Mouse (Mus musculus) large intestine, adult 2 months (tissue): ENCODE data around the gene Adgrl4. TPM values are rescaled to one million over a fixed set of nuclear protein-coding genes. Genes with fewer than 3 reads are reported as not detected.

ENCODE experiments used
- DNase-seq: peaks from one replicate; pipeline ENCODE4 v3.0.0-alpha.2; 2012; ENCODE audit warnings: low read depth, low spot score
- WGBS: fragments of 180-500 bp; shearing (Covaris S2); methylation state at CpG from one replicate; pipeline ENCODE4 v1.1.7; 2018; 5-methylcytosine and 5-hydroxymethylcytosine counted together
- polyA plus RNA-seq: library from polyadenylated mRNA; depleted of rRNA; stranded (reverse); fragments of >200 nt; gene quantifications from 2 replicates; pipeline ENCODE4 v1.2.3, GENCODE M21; 2012

Adgrl4 gene
- polyA plus RNA-seq, 1 experiment, result 1.7 TPM

DNA sequence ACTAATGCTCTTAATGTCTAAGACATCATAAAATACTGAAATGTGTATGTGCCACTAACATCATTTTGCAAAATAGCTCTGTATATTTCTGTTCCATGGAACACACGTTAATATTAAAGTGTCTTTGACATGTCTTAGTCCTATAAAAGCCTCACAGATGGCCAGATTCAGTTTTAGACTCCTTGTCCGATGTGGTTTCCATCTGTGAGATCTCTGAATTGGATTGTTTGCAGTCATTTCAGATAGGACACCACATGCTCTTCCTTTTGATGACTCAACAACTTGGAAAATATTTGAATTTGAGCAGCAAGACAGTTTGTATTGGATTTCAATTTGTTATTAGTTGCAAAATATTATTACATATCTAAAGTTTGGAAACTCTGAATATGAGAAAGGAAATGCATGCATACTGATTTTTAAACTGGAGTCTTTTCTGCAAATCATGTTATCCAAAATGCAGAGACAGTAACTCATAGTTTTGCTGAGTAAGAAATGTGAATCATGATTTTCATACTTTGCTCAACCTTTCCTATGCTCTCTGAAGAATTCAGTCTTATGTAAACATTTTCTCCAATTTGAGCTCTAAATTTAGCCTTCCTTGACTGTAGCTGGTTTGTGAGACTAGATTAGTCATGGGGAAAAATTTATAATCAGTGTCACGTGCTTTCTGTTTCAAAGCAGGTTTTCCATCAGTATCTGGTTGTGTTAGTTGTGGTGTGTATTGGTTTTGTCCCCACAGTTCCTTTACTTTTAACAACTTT is 21.9 kb downstream of the Adgrl4 start:
- DNase-seq, result no peak
- 50% methylated on average over 3 of the region's 3 CpGs for WGBS

DNA sequence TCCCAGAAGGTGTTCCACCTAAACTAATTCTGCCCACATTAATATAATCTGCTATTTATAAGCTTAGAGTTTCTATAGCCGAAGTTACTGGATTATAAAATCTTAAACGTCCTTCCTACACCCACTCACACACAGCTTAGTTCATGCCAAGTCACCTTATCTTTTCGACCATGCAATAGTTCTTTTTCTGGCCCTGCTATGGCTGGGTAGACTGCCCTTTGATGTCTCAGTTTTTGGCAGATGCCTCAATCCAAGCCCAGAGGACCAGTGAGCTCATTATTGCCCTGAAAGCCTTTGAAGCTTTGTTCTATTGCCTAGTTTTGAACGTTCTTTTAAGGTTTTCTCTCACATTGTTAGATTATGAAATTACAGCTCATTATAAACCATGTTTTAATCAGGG is 27.5 kb downstream of the Adgrl4 start:
- WGBS, result 40% methylated on average over 4 of the region's 4 CpGs
- no peak for DNase-seq

DNA sequence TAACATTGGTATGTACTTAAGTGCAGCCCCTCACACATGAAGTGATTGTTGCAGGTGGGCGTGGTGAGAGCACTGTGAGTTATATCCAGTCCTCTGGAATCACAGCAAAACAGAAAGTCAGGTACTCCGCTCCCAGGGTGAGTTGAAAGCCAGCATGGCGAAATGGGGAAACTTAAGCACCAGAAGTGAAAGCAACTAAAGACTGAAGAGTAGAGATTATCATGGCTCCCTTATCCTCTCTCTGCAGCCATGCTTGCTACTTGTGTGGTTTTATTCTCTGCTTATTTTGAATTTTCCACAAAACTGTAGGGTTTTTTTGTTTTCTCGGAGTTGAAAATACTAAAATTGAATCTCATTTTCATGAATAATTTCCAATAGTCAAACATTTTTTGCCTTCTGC is 51.2 kb downstream of the Adgrl4 start:
- WGBS, result 85% methylated on average over 4 of the region's 4 CpGs
- no peak for DNase-seq

DNA sequence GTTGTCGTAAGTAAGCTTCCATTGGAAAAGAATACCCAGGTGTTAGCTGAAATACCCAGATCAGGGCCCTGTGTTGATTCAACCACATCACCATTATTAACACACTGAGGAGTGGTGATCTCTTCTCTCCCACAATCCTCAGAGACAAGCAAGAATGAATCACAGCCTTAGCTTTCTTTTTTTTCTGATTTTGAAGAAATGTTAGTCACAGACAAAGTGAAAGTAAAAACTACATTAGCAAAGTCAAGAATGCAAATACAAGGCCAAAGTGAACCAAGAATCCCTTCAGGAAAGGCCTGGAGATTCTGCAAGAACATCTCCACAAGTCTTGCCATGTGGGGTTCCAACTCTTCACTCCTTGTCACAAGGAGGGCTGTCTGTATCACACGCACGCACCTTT is 67.9 kb downstream of the Adgrl4 start:
- DNase-seq, result no peak
- 94% methylated on average over 3 of the region's 3 CpGs for WGBS

DNA sequence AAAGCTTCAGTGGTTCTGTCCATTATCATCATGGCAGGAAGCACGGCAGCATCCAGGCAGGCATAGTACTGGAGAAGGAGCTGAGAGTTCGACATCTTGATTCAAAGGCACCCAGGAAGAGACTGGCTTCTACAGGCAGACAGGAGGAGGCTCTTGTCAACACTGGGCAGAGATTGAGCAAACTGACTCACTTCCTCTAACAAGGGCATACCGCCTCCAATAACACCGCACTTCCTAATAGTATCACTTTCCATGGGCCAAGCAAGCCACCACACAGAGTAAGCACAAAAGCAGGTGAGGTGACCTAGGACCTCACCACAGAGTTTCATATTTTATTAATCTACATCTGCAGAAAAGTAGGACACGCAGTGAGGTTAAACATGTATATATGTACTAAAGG is 73.5 kb downstream of the Adgrl4 start:
- WGBS, result 84% methylated on average over 5 of the region's 5 CpGs
- DNase-seq, result no peak

DNA sequence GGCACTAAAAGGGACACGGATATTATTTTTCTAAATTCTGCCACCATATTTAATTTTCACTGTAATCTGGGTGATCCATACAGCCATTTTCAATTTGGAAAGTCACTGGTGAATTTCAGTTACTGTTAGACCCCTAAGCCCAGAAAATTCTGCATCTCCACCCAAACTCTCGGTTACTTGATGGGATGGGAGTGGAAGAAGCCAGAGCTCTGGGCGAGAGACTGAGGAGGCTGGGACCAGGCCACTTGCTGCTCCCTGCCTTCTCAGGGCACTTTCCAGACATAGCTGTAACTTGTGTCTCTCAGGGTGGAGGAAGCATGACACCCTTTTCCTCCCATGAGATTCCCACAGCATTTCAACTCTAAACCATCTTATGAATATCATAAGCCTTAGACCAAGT is 109.5 kb downstream of the Adgrl4 start:
- WGBS, result 78% methylated on average over 3 of the region's 3 CpGs
- DNase-seq, result no peak

DNA sequence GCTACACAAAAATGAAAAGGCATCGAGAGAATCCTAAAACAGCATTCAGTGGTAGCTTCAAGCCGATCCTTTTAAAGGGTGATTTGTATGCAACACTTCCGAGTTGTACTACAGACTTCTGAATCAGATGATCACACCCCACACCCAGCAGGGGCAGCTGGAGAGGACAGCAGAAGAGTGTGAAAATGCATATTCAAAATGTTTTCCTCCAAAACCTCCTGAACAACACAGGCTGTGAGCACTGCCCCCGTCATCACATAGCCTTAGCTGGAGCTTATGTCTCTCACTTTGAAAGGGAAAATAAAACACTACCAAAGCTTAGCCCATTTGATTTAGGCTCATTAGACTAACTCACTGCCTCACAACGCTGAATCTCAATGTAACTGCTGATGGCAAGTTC is 113.3 kb downstream of the Adgrl4 start:
- no peak for DNase-seq
- WGBS, result 52% methylated on average over 5 of the region's 5 CpGs

DNA sequence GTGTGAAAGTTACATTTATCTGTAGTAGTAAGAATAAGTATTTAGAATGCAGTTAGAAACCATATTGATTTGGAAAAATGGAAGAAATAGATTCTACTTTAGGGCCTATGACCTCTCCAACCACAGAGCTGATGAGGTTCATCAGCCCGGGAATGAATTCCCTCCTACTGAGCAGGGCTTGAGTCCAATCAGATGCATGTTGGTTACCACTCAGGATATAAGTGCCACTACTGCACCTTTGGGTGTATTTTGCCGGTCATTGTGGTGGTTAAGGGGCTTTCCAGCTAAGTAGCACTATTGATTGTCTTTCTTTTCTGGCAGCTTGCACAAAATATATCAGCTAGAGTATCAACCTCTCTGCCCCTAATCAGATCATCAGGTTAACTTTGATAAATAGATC is 118.9 kb downstream of the Adgrl4 start:
- WGBS, result 77% methylated on average over 2 of the region's 2 CpGs
- no peak for DNase-seq

DNA sequence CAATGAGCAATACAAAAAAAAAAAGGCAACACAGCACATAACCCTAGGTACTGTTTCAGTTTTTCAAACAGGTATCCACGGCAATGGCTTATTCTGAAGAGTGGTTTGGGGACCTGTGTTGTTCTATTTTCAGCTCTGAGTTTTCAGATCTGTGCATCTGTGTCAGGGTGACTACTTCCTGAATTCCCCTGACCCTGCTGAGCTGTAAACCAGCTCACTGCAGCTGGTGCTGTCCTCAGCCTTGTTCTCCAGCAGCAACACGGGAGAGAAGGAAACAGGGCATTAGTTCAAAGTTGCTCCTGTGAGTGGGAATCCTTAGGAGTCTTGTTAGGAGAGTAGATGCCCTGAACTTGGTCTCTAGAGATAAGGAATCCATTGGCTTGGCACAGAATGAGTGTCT is 119.4 kb downstream of the Adgrl4 start:
- DNase-seq, result no peak
- WGBS, result 48% methylated on average over 2 of the region's 2 CpGs

DNA sequence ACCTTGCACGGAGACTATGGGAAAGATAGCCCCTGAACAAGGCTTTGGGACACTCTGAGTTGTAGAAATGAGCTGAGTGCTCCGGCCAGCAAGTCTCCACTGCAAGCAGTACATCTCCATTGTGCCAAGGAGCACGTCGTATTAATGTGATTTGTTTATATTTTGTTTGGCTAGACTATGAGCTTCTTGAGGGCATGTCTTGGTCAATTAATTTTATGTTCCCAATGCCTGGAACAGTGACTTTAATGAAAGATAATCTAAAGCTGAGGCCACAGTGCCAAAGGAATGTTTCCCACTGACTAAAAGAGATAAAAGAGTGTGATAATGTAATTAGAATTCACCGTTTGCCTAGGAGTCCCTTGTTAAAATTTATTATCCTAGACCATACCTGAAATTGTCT is 119.9 kb downstream of the Adgrl4 start:
- no peak for DNase-seq
- WGBS, result 60% methylated on average over 5 of the region's 5 CpGs

DNA sequence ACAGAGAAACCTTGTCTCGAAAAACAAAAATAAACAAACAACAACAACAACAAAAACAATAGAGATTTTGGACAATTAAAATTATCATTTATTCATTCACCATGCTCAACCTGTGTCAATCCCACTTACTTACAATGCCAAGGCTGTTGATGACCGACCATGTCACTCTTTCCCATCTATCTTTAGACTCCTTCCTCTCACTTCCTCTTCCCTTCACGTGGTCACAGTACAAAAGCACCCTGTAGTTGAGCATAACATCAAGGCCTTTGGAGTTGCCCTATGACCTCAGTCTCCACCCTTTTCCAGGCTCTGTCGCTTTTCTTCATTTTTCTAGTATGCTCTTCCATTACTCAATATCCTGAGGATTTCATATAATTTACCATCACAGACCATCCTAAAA is 120.7 kb downstream of the Adgrl4 start:
- no peak for DNase-seq
- WGBS, result 58% methylated on average over 4 of the region's 4 CpGs

DNA sequence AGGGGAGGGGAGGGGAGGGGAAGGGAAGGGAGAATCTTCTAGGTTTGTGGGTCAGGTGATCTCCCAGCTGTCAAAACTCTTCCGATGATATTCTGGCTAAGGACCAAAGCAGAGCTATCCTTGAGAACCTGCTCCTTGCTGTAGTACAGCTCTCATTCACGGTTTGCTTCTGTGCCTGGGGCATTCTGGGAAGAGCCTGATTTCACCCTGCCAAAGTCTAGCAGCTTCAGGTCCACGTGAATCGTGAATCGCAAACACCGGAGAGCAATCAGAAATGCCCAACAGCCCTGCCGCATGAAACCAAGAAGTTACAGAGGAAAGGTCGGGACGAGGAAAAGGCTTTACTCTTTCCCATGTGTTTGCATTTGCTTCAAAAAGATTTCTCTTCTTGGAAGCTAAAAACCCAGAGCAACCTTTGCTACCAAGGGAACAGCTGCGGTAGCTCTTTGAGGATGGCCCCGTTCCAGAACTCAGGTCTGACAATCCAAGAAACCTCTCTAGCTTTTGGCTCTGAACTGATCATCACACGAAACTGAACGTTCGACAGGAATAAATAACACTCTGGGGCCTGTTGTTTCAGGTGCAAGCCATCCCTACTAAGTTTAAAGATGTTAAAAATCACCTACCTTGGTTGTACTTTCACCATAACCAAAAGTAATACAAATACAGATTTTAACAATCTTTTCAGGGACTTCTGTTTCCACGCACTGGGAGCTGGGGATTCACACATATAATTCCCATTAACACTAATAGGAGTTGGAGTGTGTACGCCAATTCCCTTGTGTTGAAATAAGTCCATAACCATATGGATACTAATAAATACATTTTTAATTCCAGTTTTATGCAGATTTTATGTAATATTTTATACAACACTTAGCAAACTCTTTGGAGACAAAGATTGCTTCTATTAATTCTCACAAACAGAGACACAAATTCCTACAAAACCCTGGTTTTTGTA is 128.3 kb downstream of the Adgrl4 start:
- no peak for DNase-seq
- WGBS, result 53% methylated on average over 16 of the region's 16 CpGs

DNA sequence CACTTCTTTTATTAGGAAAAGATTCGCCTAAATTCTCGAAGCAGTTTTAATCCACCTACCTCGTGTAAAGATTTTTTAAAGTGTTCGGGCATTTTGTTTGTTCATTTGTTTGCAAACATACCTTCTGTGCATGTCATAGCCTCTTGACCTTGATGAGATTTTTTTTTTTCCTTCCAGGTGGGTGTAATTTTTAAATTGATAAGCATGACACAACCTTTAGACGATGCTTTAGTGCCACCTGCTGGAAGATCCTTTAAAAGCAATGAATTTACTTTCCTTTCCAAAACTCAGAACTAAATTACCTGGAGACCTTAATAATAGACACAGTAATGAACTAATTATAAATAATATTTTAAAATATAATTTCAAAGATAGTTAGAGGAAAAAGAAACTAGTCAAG is 128.9 kb downstream of the Adgrl4 start:
- no peak for DNase-seq
- WGBS, result 48% methylated on average over 5 of the region's 5 CpGs

DNA sequence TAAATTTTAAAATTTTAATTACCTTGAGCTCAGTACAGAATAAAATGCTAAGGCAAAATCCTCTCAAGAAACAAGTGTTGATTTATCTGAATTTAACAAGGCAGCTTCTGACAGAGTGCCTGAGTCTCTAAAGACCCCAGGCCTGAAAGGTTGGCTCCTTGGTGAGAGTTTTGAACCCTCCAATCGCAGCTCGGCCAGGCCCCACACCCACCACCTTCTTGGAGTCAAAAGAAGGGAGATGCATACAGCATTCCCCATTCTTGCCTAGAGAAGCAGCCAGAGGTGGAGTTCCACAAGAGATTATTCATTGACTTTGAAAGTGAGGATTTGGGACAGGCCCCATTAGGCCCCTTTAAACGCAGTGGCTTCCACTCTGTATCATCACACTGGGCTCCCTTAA is 129.9 kb downstream of the Adgrl4 start:
- WGBS, result 47% methylated on average over 3 of the region's 3 CpGs

DNA sequence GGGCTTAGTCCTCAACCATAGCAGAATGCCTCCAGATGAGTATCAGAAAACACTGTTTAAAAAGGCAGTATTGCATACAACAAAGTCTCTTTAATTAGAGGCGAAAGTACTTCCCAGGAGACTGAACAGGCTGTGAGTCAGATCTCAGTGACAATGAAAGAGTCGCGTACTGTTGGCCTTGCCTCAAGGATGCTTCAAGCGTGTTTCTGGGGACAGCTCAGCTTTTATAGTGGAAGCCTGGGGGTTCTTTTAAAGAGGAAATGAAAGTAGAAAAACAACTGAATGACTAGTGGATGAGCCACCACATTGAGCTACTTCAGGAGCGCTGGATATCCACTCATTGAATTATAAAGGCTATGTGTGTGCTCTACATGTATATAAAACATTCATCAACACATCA is 134.4 kb downstream of the Adgrl4 start:
- WGBS, result 80% methylated on average over 5 of the region's 5 CpGs

More for the DNA sequence above, 129.9 kb downstream of the Adgrl4 start:
- DNase-seq, result no peak

DNA sequence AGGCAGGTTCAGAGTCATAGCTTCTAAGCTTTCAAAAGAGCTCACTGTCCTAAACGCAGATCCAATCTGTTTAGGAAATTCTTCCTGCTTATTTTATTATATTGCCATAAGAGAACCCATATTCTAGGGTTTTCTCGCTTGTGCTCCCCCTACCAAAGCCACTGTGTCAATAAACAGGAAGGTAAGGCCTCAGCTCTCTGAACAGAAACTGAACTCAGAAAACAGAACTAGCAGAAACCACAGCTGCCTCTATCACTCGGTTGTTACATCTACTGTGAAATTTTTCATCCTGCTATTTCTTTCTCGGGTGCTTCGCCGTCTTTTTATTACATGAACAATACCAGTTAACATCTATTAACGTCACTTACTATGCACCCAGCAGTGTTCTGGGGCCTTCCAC is 137.6 kb downstream of the Adgrl4 start:
- 78% methylated on average over 7 of the region's 7 CpGs for WGBS
- DNase-seq, result no peak

More for the DNA sequence above, 134.4 kb downstream of the Adgrl4 start:
- DNase-seq, result no peak

DNA sequence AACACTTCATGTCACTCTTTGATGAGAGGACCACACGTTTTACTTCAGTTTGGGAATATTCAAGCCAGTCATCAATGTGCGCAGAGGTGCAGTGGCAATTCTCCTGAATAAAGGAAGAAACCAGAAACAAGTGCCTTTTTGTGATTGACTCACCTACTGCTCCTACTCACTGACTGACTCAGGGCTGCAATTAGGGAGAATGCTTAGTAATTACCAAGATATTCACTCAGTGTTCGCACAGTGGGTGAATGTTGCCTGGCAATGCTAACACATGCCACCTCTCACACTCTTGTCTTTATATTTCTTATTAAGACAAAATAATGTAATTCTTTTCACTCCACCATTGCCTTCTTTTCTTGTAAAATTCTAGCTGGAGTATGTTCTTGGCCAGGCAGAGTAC is 138.5 kb downstream of the Adgrl4 start:
- 91% methylated on average over 3 of the region's 3 CpGs for WGBS
- DNase-seq, result no peak

DNA sequence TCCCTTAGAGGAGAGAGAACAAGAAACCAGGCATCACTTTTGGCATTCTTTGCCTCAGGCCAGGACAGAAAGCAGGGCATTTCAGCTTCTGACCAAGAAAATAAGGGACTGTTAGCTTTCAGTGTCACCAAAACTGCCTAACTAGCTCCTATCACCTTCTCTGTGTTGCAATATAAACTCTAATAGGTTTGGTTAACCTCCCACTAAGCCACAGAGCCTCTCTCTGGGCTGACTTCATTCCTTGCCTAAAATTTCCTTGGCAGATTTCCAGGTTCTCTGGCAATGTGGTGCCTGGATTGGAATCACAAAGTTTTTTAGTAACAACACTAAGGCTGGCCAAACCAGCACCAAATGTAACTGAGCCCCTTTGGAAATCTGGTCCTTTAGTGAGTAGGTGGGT is 154.2 kb downstream of the Adgrl4 start:
- no peak for DNase-seq
